Mouse (Mus musculus): ENCODE measurements at regions not wholly inside any gene's neighbourhood (a gene's known extent, or its start where the extent isn't known, plus 50 kb on each side); places are given as distances from the start of the nearest gene placed in this dataset.

DNA sequence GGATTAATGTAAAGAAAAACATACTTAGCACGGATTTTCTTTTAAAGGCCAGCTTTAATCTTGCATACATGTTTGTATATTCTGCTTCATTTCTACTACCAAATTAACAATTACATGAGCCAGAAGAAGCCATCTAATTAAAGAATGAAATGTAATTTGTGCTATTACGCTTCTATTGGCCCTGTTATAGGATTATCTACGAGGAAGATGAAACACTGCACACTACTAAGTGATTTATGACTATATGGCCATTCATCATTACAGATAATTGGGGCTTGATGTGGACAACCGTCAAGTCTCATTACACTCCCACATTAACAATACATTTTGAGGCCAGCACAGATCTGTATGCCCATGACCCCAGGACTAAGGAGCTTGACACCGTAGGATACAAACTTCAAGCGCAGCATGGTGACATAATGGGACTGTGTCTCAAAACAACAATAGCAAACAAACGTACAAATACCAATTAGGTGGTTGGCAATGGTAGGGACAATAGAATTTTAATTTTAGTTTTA, 129.7 kb upstream of the Syt1 start:
- no peak for DNase-seq

DNA sequence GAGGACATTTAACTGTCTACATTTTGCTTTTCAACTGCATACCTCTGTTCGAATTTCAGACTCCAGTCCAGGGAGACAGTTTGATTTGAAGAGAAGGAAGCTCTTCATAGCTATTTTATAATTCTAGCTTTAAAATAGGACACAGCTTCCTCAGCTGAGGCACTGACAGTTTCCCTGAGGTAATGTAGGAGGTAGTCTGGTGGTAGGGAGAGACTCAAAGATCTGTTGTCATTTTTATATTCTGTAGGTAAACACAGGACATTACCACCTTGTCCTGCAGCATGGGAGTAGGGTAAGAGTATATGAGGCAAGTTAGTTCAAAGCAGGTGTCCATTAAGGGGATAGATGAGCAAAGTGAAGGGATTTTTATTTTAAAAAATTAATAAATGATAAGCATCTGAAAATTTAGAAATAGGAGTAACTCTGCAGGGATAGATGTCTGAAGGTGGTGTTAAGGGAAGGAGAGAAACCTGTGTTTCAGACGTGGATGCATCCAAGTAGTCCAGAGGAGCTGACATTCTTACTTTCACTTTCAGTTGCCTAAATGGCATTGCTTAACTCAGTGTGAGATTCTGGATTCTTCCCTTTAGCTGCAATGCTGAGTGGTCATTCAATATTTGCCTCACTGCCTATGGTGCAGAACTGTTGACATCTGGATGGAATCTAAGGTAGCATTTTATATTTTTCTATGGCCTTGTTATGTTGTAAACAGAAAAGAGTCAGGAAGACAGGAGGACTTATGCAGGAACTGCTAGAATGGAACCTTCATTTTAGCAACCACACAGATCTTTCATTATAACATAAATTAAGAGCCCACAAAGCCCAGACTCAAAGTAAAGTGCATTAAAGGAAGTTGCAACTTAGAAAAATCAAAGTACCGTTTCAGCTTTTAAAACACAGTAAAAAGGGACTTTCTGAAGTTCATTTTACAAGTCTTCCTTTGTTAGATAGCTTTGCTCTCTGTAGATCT, 126.3 kb upstream of the Syt1 start:
- DNase-seq: no peak

- no peak for DNase-seq
Measured at GRCm38 (mm10) chr10:109134521-109134920, 123.7 kb upstream of the Syt1 start.

- DNase-seq: no peak
Measured at GRCm38 (mm10) chr10:109132091-109132573, 121.3 kb upstream of the Syt1 start.

- no peak for DNase-seq
Measured at GRCm38 (mm10) chr10:109129552-109130110, 118.8 kb upstream of the Syt1 start.

- DNase-seq: no peak
Measured at GRCm38 (mm10) chr10:109129068-109129467, 118.3 kb upstream of the Syt1 start.

- no peak for DNase-seq
Measured at GRCm38 (mm10) chr10:109126699-109127098, 115.9 kb upstream of the Syt1 start.

- no peak for DNase-seq
Measured at GRCm38 (mm10) chr10:109117143-109117542, 106.4 kb upstream of the Syt1 start.

- DNase-seq: no peak
Measured at GRCm38 (mm10) chr10:109115013-109115627, 104.3 kb upstream of the Syt1 start.

- no peak for DNase-seq
Measured at GRCm38 (mm10) chr10:109105781-109106180, 95.0 kb upstream of the Syt1 start.

GRCm38 (mm10) chr10:109092219-109092618, 81.4 kb upstream of the Syt1 start:
- DNase-seq: no peak

GRCm38 (mm10) chr10:109079773-109080172, 69.0 kb upstream of the Syt1 start:
- no peak for DNase-seq

DNA sequence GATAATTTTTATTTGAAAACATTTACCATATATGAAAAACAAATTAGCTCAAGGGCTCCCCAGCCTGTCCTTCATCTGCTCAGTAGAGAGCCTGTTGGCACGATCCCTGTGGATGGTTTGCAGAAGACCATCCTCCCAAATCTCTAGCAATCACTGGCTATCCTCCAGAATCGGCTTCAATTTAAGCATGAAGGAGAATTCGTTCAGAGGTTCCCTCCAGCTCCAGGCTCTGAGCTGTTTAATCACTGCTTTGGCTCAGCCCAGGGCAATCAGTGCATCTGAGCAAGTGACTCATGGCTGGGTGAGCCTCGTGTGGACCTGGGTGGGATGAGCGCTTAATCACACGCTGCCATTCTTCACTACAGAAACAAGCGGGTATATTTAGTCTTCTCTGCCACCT, 63.4 kb upstream of the Syt1 start:
- no peak for DNase-seq

Small RNAs in the stretch of these regions (microRNA-seq; reads per million reads assigned to microRNA genes)
- 0 reads per million in 2 experiments for gene Gm44495
